Mouse (Mus musculus): ENCODE data around the gene Prkce. TPM values are rescaled to one million over a fixed set of nuclear protein-coding genes. Genes with fewer than 3 reads are reported as not detected.

Prkce gene
- polyA plus RNA-seq, 1 experiment from 2014 or later: 44.3 TPM

DNA sequence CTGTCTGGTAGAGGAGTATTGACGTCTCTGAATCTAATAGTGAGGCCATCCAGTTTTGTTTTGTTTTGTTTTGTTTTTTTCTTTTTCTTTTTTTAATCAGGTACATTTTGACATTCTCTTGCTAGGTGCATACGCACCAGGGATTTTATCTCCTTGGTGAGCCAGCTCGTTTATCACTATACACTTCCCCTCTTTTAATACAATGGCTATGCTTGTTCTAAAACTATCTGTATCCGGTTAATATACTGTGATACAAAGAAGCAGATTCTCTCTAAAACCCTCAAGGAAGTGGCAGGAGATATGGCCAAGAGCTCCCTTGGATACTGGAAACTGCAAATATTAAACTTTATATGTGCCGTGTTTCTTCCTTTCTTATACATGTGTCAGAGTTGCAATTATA is 319.1 kb downstream of the Prkce start:
- no peak overlapping the region for H3K27ac ChIP-seq (ENCODE audit: low read depth, low read length)
- no peaks in the 10 kb centered on the region for H3K9me3 ChIP-seq (ENCODE audit: control insufficient read depth, low read length)
- no peak overlapping the region for H3K9ac ChIP-seq (replicated peaks; ENCODE audit: low read depth, low read length)
- no peaks in the 10 kb centered on the region for H3K27me3 ChIP-seq (ENCODE audit: control insufficient read depth, insufficient read depth, low read length)
- no peak overlapping the region for H3K4me2 ChIP-seq (ENCODE audit: low read depth, low read length)
- no peaks in the 10 kb centered on the region for H3K4me1 ChIP-seq (ENCODE audit: control insufficient read depth, insufficient read depth, low read length)
- H3K36me3 ChIP-seq (ENCODE audit: control insufficient read depth, insufficient read depth, low read length): no peaks in the 10 kb centered on the region
- H3K4me3 ChIP-seq (ENCODE audit: low read depth, low read length): no peak overlapping the region
- ATAC-seq (ENCODE audit: low read depth): no peak
- WGBS: 85% methylated on average over 5 of the region's 5 CpGs

DNA sequence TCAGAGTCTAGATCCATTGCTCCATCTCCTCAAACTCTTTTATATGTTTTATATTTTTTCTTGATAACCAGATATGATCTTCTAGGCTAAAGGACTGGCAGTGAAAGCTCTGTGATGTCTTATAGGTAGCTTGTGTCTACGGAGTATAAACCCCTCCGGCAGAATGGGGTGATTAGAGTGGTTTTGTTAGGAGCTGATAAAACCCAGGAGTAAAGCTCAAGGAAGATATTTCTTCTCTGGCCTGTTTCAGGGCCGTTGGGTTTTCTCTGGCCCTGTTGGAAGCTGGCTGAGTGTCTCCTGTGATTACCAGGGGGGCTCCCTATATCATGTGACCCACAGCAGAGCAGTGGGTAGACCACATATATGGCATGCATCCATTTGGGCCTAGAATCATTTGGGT is 319.9 kb downstream of the Prkce start:
- Histone ChIP-seq H3K36me3 (ENCODE audit: control insufficient read depth, insufficient read depth, low read length) (no peaks in the 10 kb centered on the region), H3K9ac (replicated peaks; ENCODE audit: low read depth, low read length) (no peak overlapping the region), H3K9me3 (ENCODE audit: control insufficient read depth, low read length) (no peaks in the 10 kb centered on the region), H3K4me3 (ENCODE audit: low read depth, low read length) (no peak overlapping the region), H3K27me3 (ENCODE audit: control insufficient read depth, insufficient read depth, low read length) (no peaks in the 10 kb centered on the region), H3K4me1 (ENCODE audit: control insufficient read depth, insufficient read depth, low read length) (no peaks in the 10 kb centered on the region), H3K4me2 (ENCODE audit: low read depth, low read length) (no peak overlapping the region), H3K27ac (ENCODE audit: low read depth, low read length) (no peak overlapping the region)
- no peak for ATAC-seq (ENCODE audit: low read depth)
- WGBS: 82% methylated on average over 3 of the region's 3 CpGs

DNA sequence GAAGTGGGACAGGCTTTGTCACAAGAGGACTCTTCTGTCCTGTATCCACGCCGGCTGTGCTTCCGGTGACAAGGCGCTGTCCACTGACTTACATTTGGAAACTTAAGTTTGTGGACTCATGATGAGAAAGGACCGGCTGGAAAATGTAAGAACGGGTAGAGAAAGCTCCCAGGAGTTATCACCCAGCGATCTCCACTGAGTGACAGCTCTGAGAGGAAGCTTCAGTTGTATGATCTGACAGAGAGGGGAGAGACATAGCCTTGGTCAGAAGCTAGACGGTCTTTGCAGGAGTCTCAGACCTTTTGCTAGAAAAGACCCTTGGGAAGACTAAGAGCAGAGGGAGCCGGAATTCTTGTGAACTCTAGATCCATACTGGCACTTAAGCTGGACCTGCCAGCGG is 322.2 kb downstream of the Prkce start:
- no peak overlapping the region for H3K9ac ChIP-seq (replicated peaks; ENCODE audit: low read depth, low read length)
- no peaks in the 10 kb centered on the region for H3K9me3 ChIP-seq (ENCODE audit: control insufficient read depth, low read length)
- H3K36me3 ChIP-seq (ENCODE audit: control insufficient read depth, insufficient read depth, low read length): no peaks in the 10 kb centered on the region
- no peak overlapping the region for H3K27ac ChIP-seq (ENCODE audit: low read depth, low read length)
- no peak for ATAC-seq (ENCODE audit: low read depth)
- no peak overlapping the region for H3K4me3 ChIP-seq (ENCODE audit: low read depth, low read length)
- WGBS: 91% methylated on average over 10 of the region's 10 CpGs
- H3K4me1 ChIP-seq (ENCODE audit: control insufficient read depth, insufficient read depth, low read length): no peaks in the 10 kb centered on the region
- no peak overlapping the region for H3K4me2 ChIP-seq (ENCODE audit: low read depth, low read length)
- H3K27me3 ChIP-seq (ENCODE audit: control insufficient read depth, insufficient read depth, low read length): no peaks in the 10 kb centered on the region

DNA sequence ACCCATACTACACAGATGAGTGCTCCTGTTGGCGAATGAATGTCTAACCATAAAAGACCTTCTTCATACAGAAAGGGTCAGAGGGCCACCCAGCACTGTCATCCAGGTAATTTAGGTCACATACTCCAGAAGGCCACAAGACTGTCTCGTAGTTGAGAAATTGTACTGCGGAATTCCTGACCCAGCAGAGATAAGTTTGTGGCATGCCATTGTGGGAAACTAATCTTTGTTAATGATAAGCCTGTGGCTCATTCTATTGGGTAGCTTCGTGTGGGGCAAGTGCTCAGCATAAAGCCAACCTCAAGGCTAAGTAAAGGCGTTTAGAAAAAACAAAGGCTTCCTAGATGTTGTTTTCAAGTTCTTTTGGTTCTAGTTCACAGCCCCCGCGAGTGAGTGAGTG is 324.8 kb downstream of the Prkce start:
- H3K4me1 ChIP-seq (ENCODE audit: control insufficient read depth, insufficient read depth, low read length): no peaks in the 10 kb centered on the region
- no peaks in the 10 kb centered on the region for H3K36me3 ChIP-seq (ENCODE audit: control insufficient read depth, insufficient read depth, low read length)
- no peak overlapping the region for H3K4me3 ChIP-seq (ENCODE audit: low read depth, low read length)
- WGBS: 91% methylated on average over 7 of the region's 7 CpGs
- no peaks in the 10 kb centered on the region for H3K27me3 ChIP-seq (ENCODE audit: control insufficient read depth, insufficient read depth, low read length)
- no peaks in the 10 kb centered on the region for H3K9me3 ChIP-seq (ENCODE audit: control insufficient read depth, low read length)
- no peak overlapping the region for H3K9ac ChIP-seq (replicated peaks; ENCODE audit: low read depth, low read length)
- no peak overlapping the region for H3K4me2 ChIP-seq (ENCODE audit: low read depth, low read length)
- ATAC-seq (ENCODE audit: low read depth): no peak
- H3K27ac ChIP-seq (ENCODE audit: low read depth, low read length): no peak overlapping the region

DNA sequence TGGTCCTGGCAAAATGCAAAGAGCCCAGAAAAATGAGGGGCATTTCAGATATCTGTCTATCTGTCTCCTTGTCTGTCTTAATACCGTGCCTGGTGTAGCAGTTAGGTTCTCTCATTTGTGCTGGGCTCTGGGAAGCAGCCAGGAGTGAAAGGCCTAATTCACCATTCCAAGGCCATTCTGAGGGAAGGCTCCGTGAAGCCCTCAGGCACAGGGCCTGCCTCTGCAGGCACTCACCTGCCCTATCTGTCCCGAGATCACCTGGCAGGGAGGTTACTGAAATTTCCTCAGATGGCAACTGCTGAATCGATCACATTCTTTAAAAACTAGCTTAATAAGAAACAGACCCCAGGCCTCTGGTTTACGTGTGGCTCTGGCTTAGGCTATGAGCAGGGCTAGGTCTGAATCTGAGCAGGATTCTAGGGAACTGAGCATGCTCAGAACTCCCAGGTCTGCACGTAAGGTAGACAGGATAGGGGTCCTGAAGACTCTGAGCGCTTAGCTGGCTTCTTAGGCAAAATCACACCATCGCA is 326.4 kb downstream of the Prkce start:
- Histone ChIP-seq H3K9me3 (ENCODE audit: control insufficient read depth, low read length) (no peaks in the 10 kb centered on the region), H3K36me3 (ENCODE audit: control insufficient read depth, insufficient read depth, low read length) (no peaks in the 10 kb centered on the region), H3K4me2 (ENCODE audit: low read depth, low read length) (no peak overlapping the region), H3K4me1 (ENCODE audit: control insufficient read depth, insufficient read depth, low read length) (no peaks in the 10 kb centered on the region), H3K27me3 (ENCODE audit: control insufficient read depth, insufficient read depth, low read length) (no peaks in the 10 kb centered on the region), H3K27ac (ENCODE audit: low read depth, low read length) (no peak overlapping the region), H3K4me3 (ENCODE audit: low read depth, low read length) (no peak overlapping the region), H3K9ac (replicated peaks; ENCODE audit: low read depth, low read length) (no peak overlapping the region)
- WGBS: 90% methylated on average over 8 of the region's 8 CpGs
- no peak for ATAC-seq (ENCODE audit: low read depth)

DNA sequence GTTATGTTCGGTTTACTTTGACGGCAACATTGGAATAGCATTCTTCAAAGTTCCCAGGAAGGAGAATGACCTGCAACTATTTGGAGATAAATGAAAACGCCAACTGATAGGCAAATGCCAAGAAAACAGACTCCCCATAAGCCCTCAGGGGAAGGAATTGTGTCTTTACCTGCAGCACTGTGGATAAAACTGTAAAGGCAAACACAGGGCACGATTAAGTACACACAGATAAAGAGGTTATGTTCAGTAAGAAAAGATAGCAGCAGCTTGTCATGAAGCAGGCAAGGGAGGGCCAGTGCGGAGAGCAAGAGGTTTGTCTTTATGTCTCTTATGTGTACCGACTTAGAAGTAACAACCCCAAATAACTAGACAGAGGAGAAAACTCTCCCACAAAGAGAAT is 326.9 kb downstream of the Prkce start:
- no peak for ATAC-seq (ENCODE audit: low read depth)
- WGBS: 89% methylated on average over 6 of the region's 6 CpGs
- Histone ChIP-seq H3K4me3 (ENCODE audit: low read depth, low read length) (no peak overlapping the region), H3K4me1 (ENCODE audit: control insufficient read depth, insufficient read depth, low read length) (no peaks in the 10 kb centered on the region), H3K36me3 (ENCODE audit: control insufficient read depth, insufficient read depth, low read length) (no peaks in the 10 kb centered on the region), H3K9ac (replicated peaks; ENCODE audit: low read depth, low read length) (no peak overlapping the region), H3K4me2 (ENCODE audit: low read depth, low read length) (no peak overlapping the region), H3K27ac (ENCODE audit: low read depth, low read length) (no peak overlapping the region), H3K9me3 (ENCODE audit: control insufficient read depth, low read length) (no peaks in the 10 kb centered on the region), H3K27me3 (ENCODE audit: control insufficient read depth, insufficient read depth, low read length) (no peaks in the 10 kb centered on the region)

DNA sequence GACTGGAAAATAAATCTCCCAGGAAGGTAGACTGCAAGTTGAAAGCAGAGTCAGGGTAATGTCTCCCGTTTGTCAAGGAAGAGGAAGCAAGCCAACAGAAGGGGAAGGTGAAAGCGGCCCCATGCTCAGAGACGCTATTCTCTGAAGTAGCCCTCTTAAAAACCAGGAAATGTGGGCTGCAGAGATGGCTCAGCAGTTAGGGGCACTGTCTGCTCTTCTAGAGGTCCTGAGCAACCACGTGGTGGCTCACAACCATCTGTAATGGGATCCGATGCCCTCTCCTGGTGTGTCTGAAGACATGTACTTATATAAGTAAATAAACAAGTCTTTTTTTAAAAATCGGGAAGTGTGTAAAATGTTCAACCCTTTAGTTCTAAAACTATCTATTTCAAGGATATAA is 327.3 kb downstream of the Prkce start:
- WGBS: 74% methylated on average over 6 of the region's 6 CpGs
- ATAC-seq (ENCODE audit: low read depth): no peak

DNA sequence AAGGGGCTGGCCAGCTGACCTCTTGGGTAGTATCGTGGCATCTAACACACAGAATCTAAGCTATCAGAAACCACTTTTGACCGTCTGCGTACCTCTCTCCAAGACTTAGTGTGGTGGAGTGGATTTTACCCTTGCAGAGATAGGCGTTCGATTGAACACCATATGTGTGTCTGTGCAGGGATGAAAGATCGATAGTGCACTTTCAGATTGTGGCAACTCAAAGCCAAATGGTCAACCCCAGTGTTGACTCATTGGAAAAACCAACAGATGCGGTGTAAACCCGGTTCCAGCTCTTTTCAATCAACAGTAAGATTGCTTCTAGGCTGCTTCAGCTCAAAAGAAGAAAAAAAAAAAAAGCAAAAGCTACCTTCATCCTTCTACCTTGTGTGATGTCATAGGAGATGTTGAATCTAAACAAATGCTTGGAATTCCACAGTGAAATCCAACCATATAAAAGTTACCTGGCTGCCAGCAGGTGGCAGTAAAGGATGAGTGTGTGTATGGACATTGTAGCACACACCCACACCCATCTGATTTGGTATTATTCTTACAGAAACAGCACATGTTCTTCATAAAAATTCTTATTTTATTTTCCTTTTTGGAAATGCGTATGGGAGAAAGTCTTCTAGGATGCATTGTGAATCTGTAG is 328.7 kb downstream of the Prkce start:
- WGBS: 94% methylated on average over 9 of the region's 9 CpGs
- H3K4me2 ChIP-seq (ENCODE audit: low read depth, low read length): no peak overlapping the region
- no peak overlapping the region for H3K27ac ChIP-seq (ENCODE audit: low read depth, low read length)
- ATAC-seq (ENCODE audit: low read depth): no peak
- no peak overlapping the region for H3K9ac ChIP-seq (replicated peaks; ENCODE audit: low read depth, low read length)
- no peaks in the 10 kb centered on the region for H3K9me3 ChIP-seq (ENCODE audit: control insufficient read depth, low read length)
- H3K27me3 ChIP-seq (ENCODE audit: control insufficient read depth, insufficient read depth, low read length): no peaks in the 10 kb centered on the region
- H3K36me3 ChIP-seq (ENCODE audit: control insufficient read depth, insufficient read depth, low read length): no peaks in the 10 kb centered on the region
- H3K4me3 ChIP-seq (ENCODE audit: low read depth, low read length): no peak overlapping the region
- no peaks in the 10 kb centered on the region for H3K4me1 ChIP-seq (ENCODE audit: control insufficient read depth, insufficient read depth, low read length)

More for the DNA sequence above, 327.3 kb downstream of the Prkce start:
- Histone ChIP-seq H3K4me3 (ENCODE audit: low read depth, low read length) (no peak overlapping the region), H3K4me1 (ENCODE audit: control insufficient read depth, insufficient read depth, low read length) (no peaks in the 10 kb centered on the region), H3K9ac (replicated peaks; ENCODE audit: low read depth, low read length) (no peak overlapping the region), H3K27me3 (ENCODE audit: control insufficient read depth, insufficient read depth, low read length) (no peaks in the 10 kb centered on the region), H3K4me2 (ENCODE audit: low read depth, low read length) (no peak overlapping the region), H3K27ac (ENCODE audit: low read depth, low read length) (no peak overlapping the region), H3K9me3 (ENCODE audit: control insufficient read depth, low read length) (no peaks in the 10 kb centered on the region), H3K36me3 (ENCODE audit: control insufficient read depth, insufficient read depth, low read length) (no peaks in the 10 kb centered on the region)

DNA sequence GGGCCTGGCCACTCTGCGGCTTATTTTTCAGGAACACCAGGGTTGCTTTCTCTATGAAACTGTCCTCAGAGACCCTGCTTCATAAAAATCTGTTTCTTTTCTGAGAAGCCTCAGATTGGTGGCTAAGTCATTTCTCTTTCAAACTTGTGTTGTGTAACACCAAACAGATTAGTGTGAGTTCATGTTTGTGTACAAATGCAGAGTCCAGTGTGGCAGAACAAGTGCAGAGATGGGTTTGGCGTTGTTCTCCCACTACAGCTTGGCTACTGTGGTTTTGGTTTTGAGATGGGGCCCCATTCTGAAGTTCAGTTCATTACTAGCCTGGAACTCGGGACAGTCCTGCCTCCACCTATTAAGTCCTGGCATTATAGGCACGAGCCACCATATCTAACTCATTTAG is 329.7 kb downstream of the Prkce start:
- 95% methylated on average over 4 of the region's 4 CpGs for WGBS
- H3K4me3 ChIP-seq (ENCODE audit: low read depth, low read length): no peak overlapping the region
- no peak overlapping the region for H3K4me2 ChIP-seq (ENCODE audit: low read depth, low read length)
- ATAC-seq (ENCODE audit: low read depth): no peak
- no peaks in the 10 kb centered on the region for H3K36me3 ChIP-seq (ENCODE audit: control insufficient read depth, insufficient read depth, low read length)
- H3K9ac ChIP-seq (replicated peaks; ENCODE audit: low read depth, low read length): no peak overlapping the region
- no peaks in the 10 kb centered on the region for H3K4me1 ChIP-seq (ENCODE audit: control insufficient read depth, insufficient read depth, low read length)
- H3K27me3 ChIP-seq (ENCODE audit: control insufficient read depth, insufficient read depth, low read length): no peaks in the 10 kb centered on the region
- no peaks in the 10 kb centered on the region for H3K9me3 ChIP-seq (ENCODE audit: control insufficient read depth, low read length)
- no peak overlapping the region for H3K27ac ChIP-seq (ENCODE audit: low read depth, low read length)

Data from neural tube, embryonic 14.5 days (tissue).